Mouse (Mus musculus) testis, postnatal 14 days (tissue): Measurements from ENCODE around the gene Scrn3.

Experiments used
- DNase-seq: peaks from one replicate; pipeline ENCODE4 v3.0.0; 2021; ENCODE audit warnings: low spot score

Scrn3 gene

DNA sequence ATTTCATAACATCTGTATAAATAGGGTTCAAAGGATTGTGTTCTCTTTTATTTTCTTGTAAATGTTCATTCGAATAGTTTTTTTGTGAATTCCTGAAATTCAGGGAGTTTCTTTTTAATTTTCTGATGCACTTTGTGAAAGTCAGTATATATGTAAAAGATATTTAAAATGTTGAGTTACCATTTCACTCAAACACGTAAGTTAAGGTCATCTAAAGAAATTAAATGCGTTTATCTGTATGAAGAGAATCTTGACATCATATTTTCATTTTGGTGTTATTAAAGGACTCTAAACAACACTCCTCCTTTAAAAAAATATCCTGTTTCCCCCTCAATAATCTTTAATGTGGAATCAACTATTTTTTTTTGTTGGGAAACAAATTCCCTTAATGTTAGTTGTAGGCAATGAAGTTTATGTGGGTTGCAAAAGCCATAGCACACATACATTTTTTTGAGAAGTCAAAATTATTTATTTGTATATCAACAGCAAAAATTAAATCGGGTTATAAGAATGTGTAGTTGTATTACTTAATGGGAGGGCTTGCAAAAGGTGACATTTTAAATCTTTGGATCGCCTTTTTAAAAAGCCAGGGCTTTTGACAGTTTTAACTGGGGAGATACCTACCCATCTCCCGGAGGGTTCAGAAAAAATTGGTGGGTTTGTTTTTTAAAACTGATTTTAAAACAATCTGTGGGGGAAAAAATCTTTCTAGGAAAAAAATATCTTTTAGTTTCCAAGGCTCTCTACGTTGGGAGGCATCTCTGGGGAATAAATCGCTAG lies 37.0 kb upstream of the Scrn3 start:
- no peak for DNase-seq

DNA sequence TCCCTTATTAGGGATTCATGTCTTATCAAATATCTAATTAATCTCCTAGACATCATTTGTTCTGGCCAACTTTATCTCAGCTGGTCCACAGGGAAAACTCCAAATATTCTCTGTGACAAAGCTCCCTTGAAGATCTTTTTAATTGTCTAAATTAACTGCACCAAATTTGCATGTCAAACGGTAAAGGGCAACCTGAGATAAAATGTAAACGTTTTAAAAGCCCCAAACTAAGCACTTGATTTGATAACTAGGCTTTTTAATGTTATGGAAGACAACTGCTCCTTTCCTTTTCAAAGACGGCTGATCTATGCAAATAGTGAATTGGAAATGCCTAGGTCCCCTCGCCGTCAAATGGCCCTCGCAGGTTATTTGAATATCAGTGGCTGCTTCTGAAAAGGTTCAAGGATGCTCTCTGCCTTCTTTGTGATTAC lies 36.2 kb upstream of the Scrn3 start:
- no peak for DNase-seq

DNA sequence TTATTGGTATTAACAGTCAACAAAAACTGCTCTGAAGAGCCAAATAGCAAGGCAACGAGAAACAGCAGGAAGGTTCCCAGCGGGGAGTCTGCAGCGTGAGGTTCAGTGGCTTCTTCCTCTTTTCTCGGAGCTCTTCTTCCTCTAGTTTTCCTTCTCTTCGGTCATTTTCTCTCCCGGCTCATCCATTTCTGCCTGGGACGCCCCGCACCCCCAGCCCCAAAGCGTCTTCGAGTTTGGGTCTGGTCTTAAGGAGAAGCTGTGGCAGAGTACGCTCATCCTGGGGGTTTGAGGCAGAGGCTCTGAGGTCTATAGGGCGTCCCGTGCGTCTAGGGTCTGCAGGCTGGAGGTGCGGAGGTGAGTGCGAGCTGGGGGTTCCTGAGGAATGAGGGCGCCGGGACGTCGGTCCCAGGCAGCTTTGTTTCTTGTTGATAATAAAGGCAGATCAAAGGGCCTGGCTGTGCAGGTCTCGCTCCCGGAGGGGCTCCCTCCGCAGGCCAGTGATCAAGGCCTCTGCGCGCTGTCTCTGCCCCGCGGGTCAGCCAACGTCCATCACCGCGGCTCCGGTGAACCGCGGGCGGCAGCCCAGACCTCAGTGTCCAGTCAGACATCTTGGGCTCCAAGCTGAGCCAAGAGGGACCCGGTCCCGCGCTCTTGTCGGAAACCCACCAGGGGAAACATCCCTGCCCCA lies 35.2 kb upstream of the Scrn3 start:
- DNase-seq = peak; percentile 44

- no peak for DNase-seq
Measured at GRCm38 (mm10) chr2:73277709-73278075, 34.7 kb upstream of the Scrn3 start.

GRCm38 (mm10) chr2:73278131-73278854 lies 34.1 kb upstream of the Scrn3 start:
- DNase-seq = peak; percentile 83

GRCm38 (mm10) chr2:73278869-73279268 lies 33.5 kb upstream of the Scrn3 start:
- no peak for DNase-seq

DNA sequence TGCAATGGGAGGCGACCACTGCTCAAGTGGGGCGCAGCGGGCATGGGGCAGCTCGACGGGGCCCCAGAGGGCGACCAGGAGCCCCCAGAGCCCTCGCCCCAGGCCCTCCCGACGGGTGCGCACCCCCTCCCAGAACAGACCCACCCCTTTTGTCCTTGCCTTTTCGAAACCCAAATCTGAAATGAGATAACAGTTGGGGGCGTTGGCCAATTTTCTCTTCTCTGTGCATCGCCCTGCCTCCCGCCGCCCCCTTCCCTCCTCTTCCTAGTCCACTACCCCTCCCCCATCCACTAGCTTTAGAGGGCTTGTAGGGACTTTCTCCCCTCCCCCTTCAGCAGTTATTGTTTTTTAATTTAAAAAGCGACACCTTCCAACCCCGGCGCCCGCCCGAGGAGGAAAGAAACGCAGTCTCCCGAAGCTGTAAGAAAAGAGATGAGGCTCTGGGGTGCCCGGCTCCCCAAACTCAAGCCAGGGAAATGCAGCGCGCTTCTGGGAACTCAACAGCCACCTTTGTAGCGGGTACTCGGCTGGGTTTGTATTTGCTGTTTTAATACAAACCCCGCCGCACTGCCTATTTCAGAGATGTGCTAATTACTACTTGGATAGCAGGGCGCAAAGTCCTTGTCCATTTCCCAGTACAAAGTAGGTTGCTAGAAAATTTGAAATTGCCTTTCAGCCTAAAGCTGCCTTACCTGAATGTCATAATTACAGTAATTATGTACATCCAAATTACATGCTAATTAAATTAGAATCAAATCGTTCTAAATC lies 32.9 kb upstream of the Scrn3 start:
- DNase-seq = no peak

- no peak for DNase-seq
Measured at GRCm38 (mm10) chr2:73280356-73281047, 31.9 kb upstream of the Scrn3 start.

GRCm38 (mm10) chr2:73281048-73281661 lies 31.2 kb upstream of the Scrn3 start:
- no peak for DNase-seq

GRCm38 (mm10) chr2:73281707-73282106 lies 30.7 kb upstream of the Scrn3 start:
- DNase-seq = no peak

- no peak for DNase-seq
Measured at GRCm38 (mm10) chr2:73285630-73286029, 26.8 kb upstream of the Scrn3 start.

DNA sequence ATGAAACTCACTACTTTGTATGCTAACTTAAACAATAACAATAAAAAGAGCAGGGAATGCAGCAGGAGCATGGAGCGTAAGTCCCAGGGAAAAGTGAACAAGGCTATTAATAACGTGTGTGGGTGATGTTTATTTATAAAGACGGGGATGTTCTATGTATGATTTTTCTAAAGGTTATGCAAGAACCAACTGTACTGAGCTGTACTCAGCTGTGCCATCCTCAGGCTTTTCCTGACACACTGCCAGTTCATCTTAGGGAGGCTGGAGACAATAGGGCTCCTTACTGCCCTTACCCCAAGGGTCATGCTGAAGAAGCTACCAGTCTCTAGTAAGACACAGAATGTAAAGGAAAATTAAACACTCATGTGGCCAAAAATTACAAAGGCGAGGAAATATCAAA lies 21.3 kb upstream of the Scrn3 start:
- DNase-seq = no peak

DNA sequence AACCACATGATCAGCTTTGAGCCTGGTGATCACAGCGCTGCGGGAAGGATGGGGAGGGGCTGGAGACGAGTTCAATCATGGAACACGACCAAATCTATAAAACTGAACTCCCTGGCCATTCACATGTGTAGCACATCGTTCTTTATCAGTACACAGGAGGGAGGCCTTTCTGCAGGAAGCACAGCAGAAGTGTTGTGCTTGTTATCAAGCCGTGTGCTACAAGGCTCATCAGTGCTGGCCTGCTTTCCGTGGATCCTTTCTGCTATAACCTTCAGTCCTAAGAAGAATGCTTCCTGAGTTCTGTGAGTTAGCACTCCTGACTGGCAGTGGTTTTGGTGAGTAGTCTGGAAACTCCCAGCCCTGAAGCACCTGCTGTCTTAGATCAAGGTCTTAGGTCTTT lies 17.4 kb upstream of the Scrn3 start:
- DNase-seq = no peak

- no peak for DNase-seq
Measured at GRCm38 (mm10) chr2:73298154-73298553, 14.2 kb upstream of the Scrn3 start.

DNA sequence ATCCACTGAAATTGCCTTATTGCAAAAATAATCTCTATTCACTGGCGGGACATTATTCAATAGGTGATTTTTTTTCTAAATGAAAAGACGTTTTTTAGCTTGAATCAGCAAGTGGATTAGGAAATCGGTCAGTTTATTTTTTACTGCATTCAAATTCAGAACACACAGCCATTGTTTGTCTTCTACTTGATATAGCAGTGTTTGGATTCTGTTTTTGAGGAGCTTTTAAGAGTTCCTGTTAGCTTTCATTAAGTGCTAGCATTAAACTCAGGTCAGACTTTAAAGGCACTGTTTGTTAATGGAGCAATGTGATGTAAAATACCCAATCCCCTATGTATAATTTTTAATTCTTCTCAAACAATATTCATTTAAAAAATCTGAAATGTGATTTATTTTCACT lies 13.6 kb upstream of the Scrn3 start:
- DNase-seq = no peak

GRCm38 (mm10) chr2:73301979-73302378 lies 10.4 kb upstream of the Scrn3 start:
- DNase-seq = no peak

GRCm38 (mm10) chr2:73302722-73303121 lies 9.7 kb upstream of the Scrn3 start:
- no peak for DNase-seq

- no peak for DNase-seq
Measured at GRCm38 (mm10) chr2:73304506-73304905, 7.9 kb upstream of the Scrn3 start.

DNA sequence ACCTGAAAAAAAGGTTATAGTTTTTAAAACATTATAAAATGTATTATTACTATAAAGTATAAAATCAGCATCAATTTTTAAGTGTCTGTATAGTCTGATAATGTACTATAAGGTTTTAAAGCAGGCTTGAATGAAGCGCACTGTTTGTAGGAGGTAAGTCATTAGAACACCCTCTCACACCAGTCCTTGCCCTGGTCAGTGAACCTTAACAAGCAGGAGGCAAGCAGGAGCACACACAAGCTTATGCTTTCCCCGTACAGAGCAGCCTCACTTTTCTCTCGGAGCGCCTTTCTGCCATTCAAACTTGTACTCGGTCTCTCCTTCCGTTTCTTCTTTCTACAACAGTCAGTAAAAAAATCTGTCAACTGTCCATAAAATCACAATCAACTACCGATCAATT lies 6.4 kb upstream of the Scrn3 start:
- DNase-seq = no peak

DNA sequence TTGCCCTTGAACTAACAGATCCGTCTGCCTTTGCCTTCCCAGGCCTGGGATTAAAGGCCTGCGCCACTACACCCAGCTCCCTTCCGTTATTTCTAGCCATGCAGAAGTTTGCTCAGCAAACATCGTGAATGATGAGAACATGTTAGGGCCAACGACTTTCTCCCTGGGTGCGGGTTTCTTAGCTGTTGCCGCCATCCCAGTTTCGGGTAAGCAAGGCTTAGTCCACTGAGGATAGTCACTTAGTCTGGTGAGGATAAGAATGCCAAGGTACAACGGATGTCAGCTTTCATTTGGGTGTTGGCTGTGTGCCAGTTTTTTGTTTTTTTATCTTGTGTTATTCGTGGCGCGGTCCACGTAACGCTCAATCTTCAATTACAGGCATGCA lies 708 bp downstream of the Scrn3 start:
- DNase-seq = peak; percentile 27

GRCm38 (mm10) chr2:73314311-73314710 lies 1.9 kb downstream of the Scrn3 start:
- no peak for DNase-seq
